Mouse (Mus musculus) stomach, embryonic 14.5 days (tissue): ENCODE measurements around the gene Xpr1. TPM values are rescaled to one million over a fixed set of nuclear protein-coding genes. Genes with fewer than 3 reads are reported as not detected.

Source experiments
- ATAC-seq: fragments of 200-750 bp; cut with Nextera tagmentation; 2 replicates; pipeline ENCODE4 v1.8.0; 2017; ENCODE audit warnings: low read depth, moderate TSS enrichment; ENCODE audit not compliant: insufficient number of reproducible peaks, insufficient read depth, low FRiP score
- H3K27ac ChIP-seq: fragments of 300-500 bp; sonication (generic); 2 replicates; pipeline ENCODE4 v1.5.1; 2014; ENCODE audit warnings: mild to moderate bottlenecking, low read length, moderate library complexity, mixed read lengths
- H3K27me3 ChIP-seq: fragments of 300-500 bp; sonication (generic); 2 replicates; pipeline ENCODE4 v1.6.1; 2014; ENCODE audit warnings: low read length, control low read depth, mixed read lengths; ENCODE audit not compliant: control insufficient read depth, insufficient read depth
- H3K36me3 ChIP-seq: fragments of 300-500 bp; sonication (generic); 2 replicates; pipeline ENCODE4 v1.6.1; 2014; ENCODE audit warnings: mild to moderate bottlenecking, control low read depth, low read length, moderate library complexity, mixed read lengths; ENCODE audit not compliant: control insufficient read depth, insufficient read depth
- H3K4me1 ChIP-seq: fragments of 300-500 bp; sonication (generic); 2 replicates; pipeline ENCODE4 v1.6.1; 2014; ENCODE audit warnings: low read length, control low read depth, mixed read lengths; ENCODE audit not compliant: control insufficient read depth, insufficient read depth
- H3K4me2 ChIP-seq: fragments of 300-500 bp; sonication (generic); replicated peaks from 2 replicates; pipeline ENCODE4 v1.6.1; 2014; ENCODE audit warnings: low read depth, low read length, control low read depth
- H3K4me3 ChIP-seq: fragments of 300-500 bp; sonication (generic); 2 replicates; pipeline ENCODE4 v1.5.1; 2014; ENCODE audit warnings: low read depth, low read length, control low read depth
- H3K9ac ChIP-seq: fragments of 300-500 bp; sonication (generic); replicated peaks from 2 replicates; pipeline ENCODE4 v1.6.1; 2014; ENCODE audit warnings: low read depth, mild to moderate bottlenecking, control low read depth, low read length, moderate library complexity, mixed read lengths
- H3K9me3 ChIP-seq: fragments of 300-500 bp; sonication (generic); 2 replicates; pipeline ENCODE4 v1.6.1; 2016; ENCODE audit warnings: low read depth, low read length, control low read depth; ENCODE audit not compliant: control insufficient read depth
- WGBS: fragments of 180-500 bp; shearing (Covaris S2); extraction: QIAGEN DNeasy Blood & Tissue Kit; methylation state at CpG from one replicate; pipeline ENCODE4 v1.1.7; 2014; 5-methylcytosine and 5-hydroxymethylcytosine counted together
- polyA plus RNA-seq: library from polyadenylated mRNA; unstranded; fragments of >200 nt; fragmentation: Nextera tagmentation; extraction: Ambion mirVana; gene quantifications from 2 replicates; pipeline ENCODE4 v1.2.1, GENCODE M21; 2014

The Xpr1 gene
- polyA plus RNA-seq, 1 experiment from 2014 or later: 12.5 TPM

GRCm38 (mm10) chr1:155339622-155340021 is 77.6 kb downstream of the Xpr1 start:
- no peaks in the 10 kb centered on the region for H3K9me3 ChIP-seq
- WGBS: 86% methylated on average over 2 of the region's 2 CpGs

GRCm38 (mm10) chr1:155337315-155337714 is 79.9 kb downstream of the Xpr1 start:
- Histone ChIP-seq H3K4me3 (no peak overlapping the region), H3K27me3 (no peaks in the 10 kb centered on the region), H3K9me3 (no peaks in the 10 kb centered on the region), H3K4me1 (no peaks in the 10 kb centered on the region), H3K4me2 (no peak overlapping the region), H3K36me3 (no peaks in the 10 kb centered on the region), H3K27ac (no peak overlapping the region), H3K9ac (no peak overlapping the region)
- ATAC-seq: no peak
- 86% methylated on average over 4 of the region's 4 CpGs for WGBS

More at GRCm38 (mm10) chr1:155339622-155340021, 77.6 kb downstream of the Xpr1 start:
- H3K4me1 ChIP-seq: no peaks in the 10 kb centered on the region
- no peaks in the 10 kb centered on the region for H3K36me3 ChIP-seq
- no peak overlapping the region for H3K27ac ChIP-seq
- no peak overlapping the region for H3K4me3 ChIP-seq
- no peaks in the 10 kb centered on the region for H3K27me3 ChIP-seq
- H3K9ac ChIP-seq: no peak overlapping the region
- H3K4me2 ChIP-seq: no peak overlapping the region
- no peak for ATAC-seq

- H3K27ac ChIP-seq: no peak overlapping the region
- 61% methylated on average over 6 of the region's 6 CpGs for WGBS
- ATAC-seq: no peak
These were observed 81.3 kb downstream of the Xpr1 start for GRCm38 (mm10) chr1:155335963-155336362.

GRCm38 (mm10) chr1:155322183-155322582 is 95.0 kb downstream of the Xpr1 start:
- H3K27ac ChIP-seq: no peak overlapping the region
- ATAC-seq: no peak
- no peak overlapping the region for H3K4me3 ChIP-seq
- no peaks in the 10 kb centered on the region for H3K36me3 ChIP-seq
- H3K4me2 ChIP-seq: no peak overlapping the region
- no peaks in the 10 kb centered on the region for H3K9me3 ChIP-seq
- no peaks in the 10 kb centered on the region for H3K27me3 ChIP-seq
- WGBS: 68% methylated on average over 1 of the region's 1 CpGs
- H3K9ac ChIP-seq: no peak overlapping the region
- no peaks in the 10 kb centered on the region for H3K4me1 ChIP-seq

More at GRCm38 (mm10) chr1:155335963-155336362, 81.3 kb downstream of the Xpr1 start:
- Histone ChIP-seq H3K36me3 (no peaks in the 10 kb centered on the region), H3K9ac (no peak overlapping the region), H3K27me3 (no peaks in the 10 kb centered on the region), H3K4me2 (no peak overlapping the region), H3K4me3 (no peak overlapping the region), H3K4me1 (no peaks in the 10 kb centered on the region), H3K9me3 (no peaks in the 10 kb centered on the region)

- 60% methylated on average over 7 of the region's 7 CpGs for WGBS
- H3K4me3 ChIP-seq: no peak overlapping the region
- H3K36me3 ChIP-seq: no peaks in the 10 kb centered on the region
- H3K9ac ChIP-seq: no peak overlapping the region
- H3K27ac ChIP-seq: no peak overlapping the region
- H3K27me3 ChIP-seq: no peaks in the 10 kb centered on the region
- no peak overlapping the region for H3K4me2 ChIP-seq
- H3K9me3 ChIP-seq: no peaks in the 10 kb centered on the region
- no peaks in the 10 kb centered on the region for H3K4me1 ChIP-seq
- no peak for ATAC-seq
These were observed 97.0 kb downstream of the Xpr1 start for GRCm38 (mm10) chr1:155320091-155320833.

GRCm38 (mm10) chr1:155319513-155319912 is 97.7 kb downstream of the Xpr1 start:
- Histone ChIP-seq H3K27ac (no peak overlapping the region), H3K4me1 (no peaks in the 10 kb centered on the region), H3K36me3 (no peaks in the 10 kb centered on the region), H3K9ac (no peak overlapping the region), H3K9me3 (no peaks in the 10 kb centered on the region), H3K4me3 (no peak overlapping the region), H3K27me3 (no peaks in the 10 kb centered on the region), H3K4me2 (no peak overlapping the region)
- no peak for ATAC-seq
- WGBS: 71% methylated on average over 4 of the region's 4 CpGs

GRCm38 (mm10) chr1:155311672-155312071 is 105.5 kb downstream of the Xpr1 start:
- H3K27ac ChIP-seq: no peak overlapping the region
- H3K36me3 ChIP-seq: no peaks in the 10 kb centered on the region
- no peaks in the 10 kb centered on the region for H3K4me1 ChIP-seq
- no peaks in the 10 kb centered on the region for H3K27me3 ChIP-seq
- H3K4me2 ChIP-seq: no peak overlapping the region
- no peak overlapping the region for H3K9ac ChIP-seq
- no peaks in the 10 kb centered on the region for H3K9me3 ChIP-seq
- no peak overlapping the region for H3K4me3 ChIP-seq
- WGBS: 71% methylated on average over 3 of the region's 3 CpGs
- ATAC-seq: no peak

GRCm38 (mm10) chr1:155306879-155307278 is 110.3 kb downstream of the Xpr1 start:
- Histone ChIP-seq H3K9ac (no peak overlapping the region), H3K27me3 (no peaks in the 10 kb centered on the region), H3K36me3 (no peaks in the 10 kb centered on the region), H3K4me1 (no peaks in the 10 kb centered on the region), H3K4me2 (no peak overlapping the region), H3K9me3 (no peaks in the 10 kb centered on the region), H3K27ac (no peak overlapping the region), H3K4me3 (no peak overlapping the region)
- ATAC-seq: no peak
- WGBS: 76% methylated on average over 3 of the region's 3 CpGs

- Histone ChIP-seq H3K27ac (no peak overlapping the region), H3K27me3 (no peaks in the 10 kb centered on the region), H3K4me1 (no peaks in the 10 kb centered on the region), H3K4me3 (no peak overlapping the region), H3K36me3 (no peaks in the 10 kb centered on the region), H3K9ac (no peak overlapping the region), H3K4me2 (no peak overlapping the region), H3K9me3 (no peaks in the 10 kb centered on the region)
- WGBS: 63% methylated on average over 2 of the region's 2 CpGs
- no peak for ATAC-seq
These were observed 113.8 kb downstream of the Xpr1 start for GRCm38 (mm10) chr1:155303402-155303801.
